Mouse (Mus musculus) neural tube, embryonic 10.5 days (tissue): ENCODE measurements around the gene Edem3.
"Not testable (repeated sequence)": the region's sequence is repeated elsewhere in the genome, so short reads cannot be mapped to it uniquely, and the experiment has no call there.

Experiments
- DNase-seq: peaks from one replicate; pipeline ENCODE4 v3.0.0-alpha.2; 2017; ENCODE audit warnings: low spot score; ENCODE audit errors: extremely low spot score

The Edem3 gene

GRCm38 (mm10) chr1:151749894-151750293, 5.3 kb upstream of the Edem3 start:
- not testable (repeated sequence) for DNase-seq

DNA sequence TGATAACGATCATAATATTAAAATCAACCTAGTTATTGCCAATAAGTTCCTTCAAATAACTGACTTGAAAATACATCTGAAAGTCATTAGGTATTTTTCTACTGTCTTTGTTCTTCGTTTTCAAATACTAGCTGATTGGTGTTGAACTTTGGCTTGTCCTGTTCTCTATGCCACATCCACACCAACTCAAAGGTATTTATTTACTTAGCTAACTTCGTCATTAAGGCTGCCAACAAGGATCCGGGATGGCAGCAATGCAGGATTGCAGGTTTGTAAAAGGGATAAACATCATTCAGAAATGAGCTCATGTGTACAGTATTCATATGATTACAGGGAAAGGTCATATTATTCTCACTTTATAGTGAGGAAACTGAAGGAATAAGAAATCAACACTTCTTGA, 2.2 kb upstream of the Edem3 start:
- DNase-seq, result no peak

- DNase-seq, result no peak
Observed at GRCm38 (mm10) chr1:151753374-151753929, 1.7 kb upstream of the Edem3 start.

GRCm38 (mm10) chr1:151754028-151754489, 1.1 kb upstream of the Edem3 start:
- DNase-seq, result no peak

DNA sequence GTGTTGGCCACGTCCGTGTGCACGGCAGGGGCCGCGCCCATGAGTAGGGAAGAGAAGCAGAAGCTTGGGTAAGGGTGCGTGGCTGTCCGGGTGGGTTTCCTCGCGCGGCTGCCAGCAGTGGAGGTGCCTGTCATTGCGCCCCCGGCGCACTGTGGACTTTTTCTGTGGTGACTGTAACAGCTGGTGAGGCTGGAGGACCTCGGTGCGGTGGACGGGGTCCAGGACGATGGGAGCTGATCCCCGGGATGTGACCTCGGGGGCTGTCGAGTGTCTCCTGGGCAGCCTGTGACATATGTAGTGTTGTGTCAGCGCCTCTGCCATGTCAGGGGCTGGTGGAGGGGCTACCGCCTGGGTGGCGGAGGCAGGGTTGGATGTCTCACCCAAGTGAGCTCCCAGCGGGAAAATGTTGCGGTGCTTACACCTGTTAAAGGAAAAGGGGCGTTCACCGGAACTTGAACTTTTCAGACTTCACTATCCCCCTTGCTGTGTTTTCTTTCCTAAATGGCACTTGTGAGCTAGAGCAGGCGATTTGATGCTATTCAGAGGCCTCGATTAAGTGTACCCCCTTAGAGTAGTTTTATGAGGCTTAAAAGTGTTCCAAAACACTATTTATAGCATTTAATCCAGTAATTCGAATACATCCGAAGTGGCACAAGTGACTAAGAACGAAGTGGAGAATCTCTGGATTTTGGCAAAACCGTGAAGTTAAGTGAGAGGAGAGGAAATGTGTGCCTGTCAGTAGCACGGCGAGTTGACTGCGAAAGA, 671 bp downstream of the Edem3 start:
- no peak for DNase-seq

DNA sequence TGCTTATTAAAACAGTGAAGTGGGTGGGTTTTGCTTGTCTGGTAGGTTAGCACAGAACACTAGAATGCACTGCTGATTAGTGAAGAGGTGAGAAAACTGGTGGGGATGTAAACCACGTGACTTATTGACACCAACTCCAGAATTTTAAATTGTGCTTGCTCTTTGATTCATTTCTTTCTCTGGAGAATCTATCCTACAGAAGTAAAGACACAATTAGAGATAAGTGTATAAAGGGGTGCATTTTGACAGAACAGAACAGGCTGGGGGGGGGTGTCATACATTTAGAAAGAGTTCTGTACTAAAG, 1.2 kb downstream of the Edem3 start:
- no peak for DNase-seq

DNA sequence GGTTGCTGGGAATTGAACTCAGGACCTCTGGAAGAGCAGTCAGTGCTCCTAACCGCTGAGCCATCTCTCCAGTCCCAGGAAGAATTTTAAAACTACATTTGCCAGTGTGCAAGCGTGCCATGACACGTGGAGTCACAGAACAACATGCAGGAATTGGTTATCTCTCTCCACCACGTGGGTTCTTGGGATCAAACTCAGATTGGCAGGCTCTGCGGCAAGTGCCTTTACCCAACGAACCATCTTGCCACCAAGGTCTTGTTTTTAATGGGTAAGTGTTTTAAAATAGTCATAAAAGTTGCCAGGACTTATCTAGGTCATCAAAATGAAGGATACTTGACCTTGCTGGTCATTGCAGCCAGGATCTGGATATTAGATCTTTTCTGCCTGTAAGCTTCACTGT, 3.1 kb downstream of the Edem3 start:
- DNase-seq, result no peak

- no peak for DNase-seq
Observed at GRCm38 (mm10) chr1:151758991-151759390, 3.8 kb downstream of the Edem3 start.

GRCm38 (mm10) chr1:151764236-151764635, 9.1 kb downstream of the Edem3 start:
- no peak for DNase-seq

DNA sequence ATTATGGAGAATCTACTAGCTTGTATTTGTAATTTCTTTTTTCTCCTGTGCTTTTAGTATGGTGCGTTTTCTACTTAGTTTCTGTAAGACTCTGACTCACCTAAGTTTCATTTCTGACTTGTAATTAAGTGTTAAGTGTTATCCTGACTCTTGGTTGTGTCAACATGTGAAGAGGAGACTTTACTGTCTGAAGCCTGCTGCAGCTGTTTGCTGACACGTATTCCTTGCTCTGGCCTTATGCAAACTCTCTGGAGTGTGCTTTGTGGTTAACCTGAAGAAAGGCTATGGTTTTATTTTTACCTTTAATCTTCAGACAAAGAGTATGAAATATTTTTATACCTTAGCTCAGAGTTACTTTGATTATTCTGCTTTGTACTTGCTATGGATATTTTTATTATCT, 11.0 kb downstream of the Edem3 start:
- DNase-seq, result no peak

DNA sequence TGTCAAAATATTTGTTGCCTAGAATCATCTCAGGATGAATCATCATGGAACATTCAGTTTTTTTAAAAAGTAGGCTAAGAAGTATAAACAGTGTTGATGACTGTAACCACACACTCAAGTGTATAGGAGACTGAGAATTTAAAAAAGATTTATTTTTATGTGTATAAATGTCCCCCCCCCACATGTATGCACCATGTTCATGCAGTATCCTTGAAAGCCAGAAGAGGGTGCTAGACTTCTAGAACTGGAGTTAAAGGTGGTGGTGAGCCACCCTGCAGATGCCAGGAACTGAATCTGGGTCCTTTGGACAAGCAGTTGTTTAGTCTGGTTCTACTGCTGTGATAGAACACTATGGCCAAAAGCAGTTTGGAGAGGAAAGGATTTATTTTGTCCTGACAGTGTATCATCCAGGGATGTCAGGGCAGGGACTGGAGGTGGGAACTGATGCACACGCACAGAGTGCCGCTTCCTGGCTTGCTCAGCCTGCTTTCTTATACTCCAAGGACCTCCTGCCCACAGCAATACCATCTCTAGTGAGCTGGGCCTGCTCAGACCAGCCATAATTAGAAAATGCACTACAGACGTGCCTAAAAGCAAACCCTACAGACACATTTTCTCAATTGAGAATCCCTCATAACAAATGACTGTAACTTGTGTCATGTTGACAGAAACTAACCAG, 11.9 kb downstream of the Edem3 start:
- no peak for DNase-seq

DNA sequence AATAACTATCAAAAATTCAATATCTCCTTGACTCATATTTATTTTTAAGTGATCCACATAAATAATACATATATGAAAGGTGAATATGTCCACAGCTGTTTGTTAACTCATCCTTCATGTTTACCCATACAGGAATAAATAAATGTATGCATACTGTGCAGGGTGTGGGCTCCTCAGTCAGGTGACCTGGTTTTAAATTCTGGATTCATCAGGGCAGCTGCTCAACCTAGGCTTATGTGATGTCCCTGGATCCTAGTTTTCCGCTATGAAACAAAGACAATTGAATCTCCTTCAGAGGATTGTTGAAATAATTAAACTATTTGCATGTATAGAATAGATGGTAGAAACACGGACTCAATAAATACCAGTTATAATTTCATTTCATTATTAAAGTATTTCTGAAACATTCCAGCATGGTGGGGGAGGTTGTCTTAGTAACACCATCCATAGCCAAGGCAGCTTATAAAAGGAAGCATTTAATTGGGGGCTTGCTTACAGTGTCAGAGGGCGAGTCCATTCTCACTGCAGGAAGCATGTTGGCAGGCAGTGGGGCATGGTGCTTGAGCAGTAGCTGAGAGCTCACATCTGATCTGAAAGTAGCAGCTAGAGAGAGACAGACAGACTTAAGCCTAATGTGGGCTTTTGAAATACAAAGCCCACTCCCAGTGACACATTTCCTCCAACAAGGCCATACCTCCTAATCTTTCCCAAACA, 14.2 kb downstream of the Edem3 start:
- DNase-seq, result no peak

DNA sequence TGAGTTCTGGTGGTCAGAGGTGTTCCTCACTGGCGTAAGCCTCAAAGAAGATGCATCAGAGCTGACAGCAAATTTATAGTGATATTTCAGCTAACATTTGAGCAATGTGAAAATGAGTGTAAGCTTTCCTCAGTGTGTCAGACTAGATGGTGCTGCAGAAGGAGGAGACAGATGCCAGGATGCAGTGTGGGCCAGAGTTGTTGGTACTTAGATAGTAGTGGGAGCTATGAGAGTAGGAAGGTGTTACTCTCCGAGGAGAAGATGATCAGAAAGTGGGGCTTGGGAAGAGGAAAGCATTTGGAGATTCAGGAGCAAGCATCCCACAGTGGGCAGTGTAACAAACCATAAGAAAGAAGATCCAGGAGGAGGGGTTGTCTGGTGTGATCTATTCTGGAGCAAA, 22.4 kb downstream of the Edem3 start:
- no peak for DNase-seq

DNA sequence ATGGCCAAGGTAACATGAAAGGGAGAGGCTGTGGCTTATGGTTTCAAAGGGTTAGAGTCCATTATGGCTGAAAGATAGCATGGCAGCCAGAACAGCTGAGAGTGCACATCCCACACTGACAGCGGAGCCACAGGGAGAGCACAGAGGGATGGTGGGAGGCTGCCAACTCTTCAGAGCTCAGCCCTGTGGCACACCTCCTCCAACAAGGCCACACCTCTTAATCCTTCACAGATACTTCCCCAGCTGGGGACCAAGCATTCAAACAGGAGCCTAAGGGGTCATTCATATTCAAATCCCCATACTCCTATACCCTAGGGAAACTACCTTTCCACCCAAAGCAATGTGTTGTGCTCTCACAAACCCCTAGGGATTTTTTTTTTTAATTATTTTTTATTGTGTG, 23.4 kb downstream of the Edem3 start:
- no peak for DNase-seq

DNA sequence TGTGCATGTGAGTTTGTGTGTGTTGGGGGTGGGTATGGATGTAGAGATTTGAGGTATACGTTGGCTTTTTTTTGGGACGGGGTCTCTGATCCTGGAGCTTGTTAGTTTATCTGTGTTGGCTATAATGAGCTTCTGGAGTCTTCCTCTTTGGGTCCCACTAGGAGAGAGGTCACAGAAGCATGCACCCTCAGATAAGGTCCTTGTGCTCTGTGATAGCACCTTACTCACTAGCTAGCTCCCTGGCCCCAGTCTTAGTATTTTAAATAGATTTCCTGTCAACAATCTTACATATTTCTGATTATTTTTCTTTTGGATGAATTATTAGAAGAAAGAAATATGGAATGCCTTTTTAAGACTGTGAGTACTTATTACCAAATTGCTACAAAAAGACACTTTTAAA, 24.1 kb downstream of the Edem3 start:
- no peak for DNase-seq

- no peak for DNase-seq
Observed at GRCm38 (mm10) chr1:151781447-151781846, 26.3 kb downstream of the Edem3 start.

- no peak for DNase-seq
Observed at GRCm38 (mm10) chr1:151783403-151783802, 28.2 kb downstream of the Edem3 start.

DNA sequence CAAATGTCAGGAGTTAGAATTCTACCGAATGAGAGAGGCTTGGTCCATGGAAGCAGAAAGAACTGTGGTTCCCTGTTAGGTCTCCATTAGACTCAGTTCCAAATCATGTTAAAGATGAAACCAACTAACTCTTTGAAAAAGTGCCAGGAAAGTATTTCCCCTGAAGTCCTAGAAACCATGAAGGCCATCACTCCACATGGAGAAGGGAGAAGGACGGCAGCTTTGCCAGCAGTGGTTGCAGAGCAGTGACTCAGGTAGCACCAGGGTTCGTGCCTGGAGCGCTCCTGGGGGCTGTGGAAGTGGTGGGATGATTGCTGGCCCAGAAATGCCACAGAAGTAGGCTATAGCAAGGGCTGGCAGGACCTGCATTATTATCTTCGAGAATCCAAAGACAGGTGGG, 31.2 kb downstream of the Edem3 start:
- no peak for DNase-seq

DNA sequence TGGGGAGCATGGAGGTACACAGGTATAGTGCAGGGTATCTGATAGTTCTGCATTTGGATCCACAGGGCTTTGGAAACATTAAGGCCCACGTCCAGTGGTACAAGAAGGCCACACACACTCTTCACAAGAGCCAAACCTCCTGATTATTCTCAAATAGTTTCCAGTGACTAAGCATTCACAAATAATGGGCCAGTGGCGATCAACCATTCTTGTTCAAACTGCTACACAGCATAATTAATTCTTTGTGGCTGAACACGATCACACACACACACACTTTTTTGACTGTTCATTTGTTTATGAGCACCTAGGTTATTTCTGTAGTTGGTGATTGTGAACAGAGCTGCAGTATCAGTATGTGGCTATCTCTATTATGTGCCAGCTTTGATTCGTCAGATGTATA, 34.0 kb downstream of the Edem3 start:
- no peak for DNase-seq

DNA sequence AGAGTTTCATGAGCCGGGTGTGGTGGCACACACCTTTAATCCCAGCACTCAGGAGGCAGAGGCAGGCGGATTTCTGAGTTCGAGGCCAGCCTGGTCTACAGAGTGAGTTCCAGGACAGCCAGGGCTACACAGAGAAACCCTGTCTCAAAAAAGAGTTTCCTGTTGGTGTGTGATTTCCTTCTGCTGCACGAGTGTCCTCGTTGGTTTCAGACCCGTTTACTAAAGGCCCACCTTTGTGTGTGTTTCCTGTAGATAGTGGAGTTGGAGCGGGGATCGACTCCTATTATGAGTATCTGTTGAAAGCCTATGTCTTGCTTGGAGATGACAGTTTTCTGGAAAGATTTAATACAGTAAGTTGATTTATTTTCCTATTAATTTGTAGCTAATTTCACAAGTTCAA, 36.9 kb downstream of the Edem3 start:
- not testable (repeated sequence) for DNase-seq

DNA sequence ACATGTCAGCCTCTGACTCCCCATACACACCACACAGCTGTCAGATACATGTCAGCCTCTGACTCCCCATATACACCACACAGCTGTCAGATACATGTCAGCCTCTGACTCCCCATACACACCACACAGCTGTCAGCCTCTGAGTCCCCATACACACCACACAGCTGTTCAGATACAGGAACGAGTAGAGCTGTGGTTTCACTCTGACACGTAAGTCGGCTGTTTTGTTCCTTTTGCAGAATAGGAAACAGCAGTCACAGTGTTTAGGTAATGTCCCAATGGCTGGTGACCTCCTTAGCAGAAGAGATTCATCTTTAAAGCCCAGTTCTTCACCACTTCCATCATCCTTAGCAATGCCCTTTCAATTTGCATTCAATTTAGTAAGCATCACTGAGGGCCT, 47.6 kb downstream of the Edem3 start:
- not testable (repeated sequence) for DNase-seq

DNA sequence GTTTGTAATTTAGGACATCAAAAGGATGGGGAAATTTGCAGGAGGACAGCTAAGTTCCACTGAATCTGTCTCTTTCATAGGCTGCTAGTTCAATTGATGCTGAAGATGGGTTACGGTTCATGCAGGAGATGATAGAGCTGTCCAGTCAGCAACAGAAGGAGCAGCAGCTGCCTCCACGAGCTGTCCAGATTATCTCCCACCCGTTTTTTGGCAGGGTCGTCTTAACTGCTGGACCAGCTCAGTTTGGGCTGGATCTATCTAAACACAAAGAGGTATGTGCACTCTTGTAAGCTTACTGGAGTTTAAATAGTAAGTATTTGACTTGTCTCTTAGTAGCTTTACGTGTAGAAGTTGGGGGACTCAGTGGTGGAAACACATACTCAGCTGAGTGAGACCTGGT, 52.1 kb downstream of the Edem3 start:
- no peak for DNase-seq
